Mouse (Mus musculus): ENCODE measurements around the gene Cacng8. TPM values are rescaled to one million over a fixed set of nuclear protein-coding genes. Genes with fewer than 3 reads are reported as not detected.

Gene Cacng8
- polyA plus RNA-seq, 1 experiment from 2014 or later: 0.27 TPM

GRCm38 (mm10) chr7:3368311-3368710 lies 22.2 kb upstream of the Cacng8 start:
- no peak for ATAC-seq
- Histone ChIP-seq H3K4me1 (replicated peaks; ENCODE audit: control insufficient read depth, insufficient read depth, low read length) (0 out of 2 replicates have a peak, but pooled peaks cover 3% of the 10 kb centered on the region), H3K4me3 (ENCODE audit: low read depth, low read length) (no peak overlapping the region), H3K9me3 (ENCODE audit: control insufficient read depth) (no peaks in the 10 kb centered on the region), H3K9ac (ENCODE audit: low read depth, low read length) (no peak overlapping the region), H3K27ac (ENCODE audit: low read depth, low read length) (no peak overlapping the region), H3K27me3 (replicated peaks; ENCODE audit: control insufficient read depth, insufficient read depth, low read length) (peaks cover 21% of the 10 kb centered on the region; the same call in 1 of the 2 replicates), H3K4me2 (replicated peaks; ENCODE audit: low read depth) (no peak overlapping the region), H3K36me3 (ENCODE audit: control insufficient read depth, insufficient read depth) (no peaks in the 10 kb centered on the region)
- no peak for TF ChIP-seq CTCF (IDR thresholded peaks at IDR 0.05; ENCODE audit: low read depth)
- 30% methylated on average over 12 of the region's 12 CpGs for WGBS

GRCm38 (mm10) chr7:3369189-3369588 lies 21.3 kb upstream of the Cacng8 start:
- Histone ChIP-seq H3K36me3 (ENCODE audit: control insufficient read depth, insufficient read depth) (no peaks in the 10 kb centered on the region), H3K27ac (ENCODE audit: low read depth, low read length) (no peak overlapping the region), H3K9me3 (ENCODE audit: control insufficient read depth) (no peaks in the 10 kb centered on the region), H3K4me1 (replicated peaks; ENCODE audit: control insufficient read depth, insufficient read depth, low read length) (0 out of 2 replicates have a peak, but pooled peaks cover 3% of the 10 kb centered on the region), H3K27me3 (replicated peaks; ENCODE audit: control insufficient read depth, insufficient read depth, low read length) (peaks cover 21% of the 10 kb centered on the region; the same call in 1 of the 2 replicates), H3K4me2 (replicated peaks; ENCODE audit: low read depth) (no peak overlapping the region), H3K4me3 (ENCODE audit: low read depth, low read length) (no peak overlapping the region), H3K9ac (ENCODE audit: low read depth, low read length) (no peak overlapping the region)
- 66% methylated on average over 6 of the region's 6 CpGs for WGBS
- no peak for TF ChIP-seq CTCF (IDR thresholded peaks at IDR 0.05; ENCODE audit: low read depth)
- ATAC-seq: no peak

- no peaks in the 10 kb centered on the region for H3K9me3 ChIP-seq (ENCODE audit: control insufficient read depth)
- no peak overlapping the region for H3K4me3 ChIP-seq (ENCODE audit: low read depth, low read length)
- peaks cover 21% of the 10 kb centered on the region; the same call in 1 of the 2 replicates for H3K27me3 ChIP-seq (replicated peaks; ENCODE audit: control insufficient read depth, insufficient read depth, low read length)
- no peak overlapping the region for H3K9ac ChIP-seq (ENCODE audit: low read depth, low read length)
- 0 out of 2 replicates have a peak, but pooled peaks cover 3% of the 10 kb centered on the region for H3K4me1 ChIP-seq (replicated peaks; ENCODE audit: control insufficient read depth, insufficient read depth, low read length)
- 44% methylated on average over 4 of the region's 4 CpGs for WGBS
- H3K36me3 ChIP-seq (ENCODE audit: control insufficient read depth, insufficient read depth): no peaks in the 10 kb centered on the region
- H3K4me2 ChIP-seq (replicated peaks; ENCODE audit: low read depth): no peak overlapping the region
- ATAC-seq: no peak
- no peak overlapping the region for H3K27ac ChIP-seq (ENCODE audit: low read depth, low read length)
- TF ChIP-seq CTCF (IDR thresholded peaks at IDR 0.05; ENCODE audit: low read depth): no peak
Measured at GRCm38 (mm10) chr7:3370407-3370806, 20.1 kb upstream of the Cacng8 start.

- no peaks in the 10 kb centered on the region for H3K9me3 ChIP-seq (ENCODE audit: control insufficient read depth)
- no peak for TF ChIP-seq CTCF (IDR thresholded peaks at IDR 0.05; ENCODE audit: low read depth)
- no peak overlapping the region for H3K27ac ChIP-seq (ENCODE audit: low read depth, low read length)
- no peaks in the 10 kb centered on the region for H3K36me3 ChIP-seq (ENCODE audit: control insufficient read depth, insufficient read depth)
- H3K9ac ChIP-seq (ENCODE audit: low read depth, low read length): no peak overlapping the region
- ATAC-seq: no peak
- H3K4me1 ChIP-seq (replicated peaks; ENCODE audit: control insufficient read depth, insufficient read depth, low read length): no peaks in the 10 kb centered on the region
- H3K27me3 ChIP-seq (replicated peaks; ENCODE audit: control insufficient read depth, insufficient read depth, low read length): peaks cover 8% of the 10 kb centered on the region; the same call in 1 of the 2 replicates
- 60% methylated on average over 2 of the region's 2 CpGs for WGBS
- H3K4me2 ChIP-seq (replicated peaks; ENCODE audit: low read depth): no peak overlapping the region
- H3K4me3 ChIP-seq (ENCODE audit: low read depth, low read length): no peak overlapping the region
Measured at GRCm38 (mm10) chr7:3372376-3372775, 18.1 kb upstream of the Cacng8 start.

GRCm38 (mm10) chr7:3373754-3374153 lies 16.7 kb upstream of the Cacng8 start:
- Histone ChIP-seq H3K36me3 (ENCODE audit: control insufficient read depth, insufficient read depth) (no peaks in the 10 kb centered on the region), H3K4me1 (replicated peaks; ENCODE audit: control insufficient read depth, insufficient read depth, low read length) (no peaks in the 10 kb centered on the region), H3K4me3 (ENCODE audit: low read depth, low read length) (no peak overlapping the region), H3K4me2 (replicated peaks; ENCODE audit: low read depth) (no peak overlapping the region), H3K27ac (ENCODE audit: low read depth, low read length) (no peak overlapping the region), H3K27me3 (replicated peaks; ENCODE audit: control insufficient read depth, insufficient read depth, low read length) (0 out of 2 replicates have a peak, but pooled peaks cover 3% of the 10 kb centered on the region), H3K9me3 (ENCODE audit: control insufficient read depth) (no peaks in the 10 kb centered on the region), H3K9ac (ENCODE audit: low read depth, low read length) (no peak overlapping the region)
- TF ChIP-seq CTCF (IDR thresholded peaks at IDR 0.05; ENCODE audit: low read depth): no peak
- no peak for ATAC-seq
- WGBS: 76% methylated on average over 8 of the region's 8 CpGs

GRCm38 (mm10) chr7:3376831-3377230 lies 13.7 kb upstream of the Cacng8 start:
- H3K4me3 ChIP-seq (ENCODE audit: low read depth, low read length): no peak overlapping the region
- TF ChIP-seq CTCF (IDR thresholded peaks at IDR 0.05; ENCODE audit: low read depth): peak; percentile 65
- H3K27ac ChIP-seq (ENCODE audit: low read depth, low read length): no peak overlapping the region
- no peaks in the 10 kb centered on the region for H3K9me3 ChIP-seq (ENCODE audit: control insufficient read depth)
- H3K36me3 ChIP-seq (ENCODE audit: control insufficient read depth, insufficient read depth): no peaks in the 10 kb centered on the region
- 43% methylated on average over 4 of the region's 4 CpGs for WGBS
- H3K9ac ChIP-seq (ENCODE audit: low read depth, low read length): no peak overlapping the region
- no peak for ATAC-seq
- no peak overlapping the region for H3K4me2 ChIP-seq (replicated peaks; ENCODE audit: low read depth)
- no peaks in the 10 kb centered on the region for H3K27me3 ChIP-seq (replicated peaks; ENCODE audit: control insufficient read depth, insufficient read depth, low read length)
- no peaks in the 10 kb centered on the region for H3K4me1 ChIP-seq (replicated peaks; ENCODE audit: control insufficient read depth, insufficient read depth, low read length)

GRCm38 (mm10) chr7:3382123-3382522 lies 8.4 kb upstream of the Cacng8 start:
- 84% methylated on average over 9 of the region's 9 CpGs for WGBS
- Histone ChIP-seq H3K9me3 (ENCODE audit: control insufficient read depth) (no peaks in the 10 kb centered on the region), H3K36me3 (ENCODE audit: control insufficient read depth, insufficient read depth) (no peaks in the 10 kb centered on the region), H3K4me3 (ENCODE audit: low read depth, low read length) (no peak overlapping the region), H3K27ac (ENCODE audit: low read depth, low read length) (no peak overlapping the region), H3K4me1 (replicated peaks; ENCODE audit: control insufficient read depth, insufficient read depth, low read length) (no peaks in the 10 kb centered on the region), H3K27me3 (replicated peaks; ENCODE audit: control insufficient read depth, insufficient read depth, low read length) (no peaks in the 10 kb centered on the region), H3K4me2 (replicated peaks; ENCODE audit: low read depth) (no peak overlapping the region), H3K9ac (ENCODE audit: low read depth, low read length) (no peak overlapping the region)
- ATAC-seq: no peak
- no peak for TF ChIP-seq CTCF (IDR thresholded peaks at IDR 0.05; ENCODE audit: low read depth)

Data from intestine, postnatal 0 days (tissue).